Mouse (Mus musculus) limb, embryonic 12.5 days (tissue): ENCODE data around the gene Mrps6. TPM values are rescaled to one million over a fixed set of nuclear protein-coding genes. Genes with fewer than 3 reads are reported as not detected.
A peak's percentile ranks its signal among the peaks of the same experiment; 100 is the strongest.

Source experiments
- ATAC-seq: fragments of 200-750 bp; cut with Nextera tagmentation; 2 replicates; pipeline ENCODE4 v1.8.0; 2017; ENCODE audit warnings: low read depth, moderate TSS enrichment; ENCODE audit not compliant: insufficient number of reproducible peaks, insufficient read depth, low FRiP score, low TSS enrichment
- H3K27ac ChIP-seq: fragments of 300-500 bp; sonication (generic); 2 replicates; pipeline ENCODE4 v1.5.1; 2016; ENCODE audit warnings: mild to moderate bottlenecking, moderate library complexity
- H3K27me3 ChIP-seq: fragments of 300-500 bp; sonication (generic); 2 replicates; pipeline ENCODE4 v1.6.1; 2016; ENCODE audit warnings: mild to moderate bottlenecking, moderate library complexity
- H3K36me3 ChIP-seq: fragments of 300-500 bp; sonication (generic); 2 replicates; pipeline ENCODE4 v1.6.1; 2016; ENCODE audit warnings: mild to moderate bottlenecking, moderate library complexity
- H3K4me1 ChIP-seq: fragments of 300-500 bp; sonication (generic); replicated peaks from 2 replicates; pipeline ENCODE4 v1.6.1; 2016
- H3K4me2 ChIP-seq: fragments of 300-500 bp; sonication (generic); 2 replicates; pipeline ENCODE4 v1.6.1; 2016; ENCODE audit warnings: mild to moderate bottlenecking, moderate library complexity
- H3K4me3 ChIP-seq: fragments of 300-500 bp; sonication (generic); replicated peaks from 2 replicates; pipeline ENCODE4 v1.5.1; 2016; ENCODE audit warnings: mild to moderate bottlenecking
- H3K9ac ChIP-seq: fragments of 300-500 bp; sonication (generic); replicated peaks from 2 replicates; pipeline ENCODE4 v1.6.1; 2016; ENCODE audit warnings: mild to moderate bottlenecking, moderate library complexity
- H3K9me3 ChIP-seq: fragments of 300-500 bp; sonication (generic); 2 replicates; pipeline ENCODE4 v1.6.1; 2016; ENCODE audit warnings: mild to moderate bottlenecking, moderate library complexity
- WGBS: fragments of 180-500 bp; shearing (Covaris S2); methylation state at CpG from one replicate; pipeline ENCODE4 v1.1.7; 2016; 5-methylcytosine and 5-hydroxymethylcytosine counted together
- polyA plus RNA-seq: library from polyadenylated mRNA; unstranded; fragments of >200 nt; fragmentation: Nextera tagmentation; extraction: Ambion mirVana; gene quantifications from 2 replicates; pipeline ENCODE4 v1.2.1, GENCODE M21; 2016

The Mrps6 gene
- polyA plus RNA-seq, 1 experiment from 2014 or later: 98.7 TPM

DNA sequence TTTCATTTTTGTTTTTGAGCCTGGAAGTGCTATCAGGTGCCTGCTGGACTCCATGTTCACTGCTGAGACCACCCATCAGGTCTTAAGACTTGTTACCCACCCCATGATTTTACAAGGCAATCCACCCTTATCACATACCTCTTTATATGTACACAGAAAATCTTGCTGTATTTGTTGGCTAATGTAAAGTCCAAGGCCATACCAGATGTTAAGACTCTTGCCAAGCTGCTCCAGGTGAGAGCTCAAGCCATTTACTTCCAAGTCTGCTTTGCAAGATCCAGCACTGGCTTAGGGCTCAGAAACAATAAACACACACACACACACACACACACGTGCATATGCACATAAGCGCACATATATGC is 90.3 kb downstream of the Mrps6 start:
- no peak for ATAC-seq
- no peak overlapping the region for H3K4me3 ChIP-seq
- H3K9ac ChIP-seq: no peak overlapping the region
- peaks cover 11% of the 10 kb centered on the region; the same call in 1 of the 2 replicates for H3K4me1 ChIP-seq
- no peaks in the 10 kb centered on the region for H3K36me3 ChIP-seq
- H3K9me3 ChIP-seq: no peaks in the 10 kb centered on the region
- H3K27ac ChIP-seq: no peak overlapping the region
- 85% methylated on average over 2 of the region's 2 CpGs for WGBS
- H3K27me3 ChIP-seq: no peaks in the 10 kb centered on the region
- no peak overlapping the region for H3K4me2 ChIP-seq

DNA sequence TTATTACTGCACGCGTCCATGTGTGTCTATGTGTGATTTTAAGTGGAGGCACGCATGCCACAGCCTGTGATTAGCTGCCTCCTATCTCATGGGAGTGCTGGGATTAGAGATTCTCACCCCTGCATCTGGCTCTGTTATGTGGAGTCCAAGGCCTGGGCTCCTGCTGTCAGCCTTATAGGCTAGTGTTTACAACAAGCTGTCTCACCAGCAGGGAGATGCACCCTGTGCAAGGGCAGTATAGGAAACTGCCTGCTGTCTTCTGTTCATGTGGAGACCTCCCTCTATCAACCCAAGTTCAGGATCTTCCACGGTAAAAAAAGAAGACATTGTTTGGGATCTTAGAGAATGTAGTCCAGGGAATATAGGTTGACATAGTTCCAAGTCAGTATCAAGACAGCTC is 92.9 kb downstream of the Mrps6 start:
- no peak for ATAC-seq
- H3K36me3 ChIP-seq: no peaks in the 10 kb centered on the region
- no peak overlapping the region for H3K4me3 ChIP-seq
- peaks cover 17% of the 10 kb centered on the region; the same call in 1 of the 2 replicates for H3K4me1 ChIP-seq
- 68% methylated on average over 4 of the region's 4 CpGs for WGBS
- H3K27me3 ChIP-seq: no peaks in the 10 kb centered on the region
- no peak overlapping the region for H3K27ac ChIP-seq
- H3K4me2 ChIP-seq: no peak overlapping the region
- no peak overlapping the region for H3K9ac ChIP-seq
- H3K9me3 ChIP-seq: no peaks in the 10 kb centered on the region

DNA sequence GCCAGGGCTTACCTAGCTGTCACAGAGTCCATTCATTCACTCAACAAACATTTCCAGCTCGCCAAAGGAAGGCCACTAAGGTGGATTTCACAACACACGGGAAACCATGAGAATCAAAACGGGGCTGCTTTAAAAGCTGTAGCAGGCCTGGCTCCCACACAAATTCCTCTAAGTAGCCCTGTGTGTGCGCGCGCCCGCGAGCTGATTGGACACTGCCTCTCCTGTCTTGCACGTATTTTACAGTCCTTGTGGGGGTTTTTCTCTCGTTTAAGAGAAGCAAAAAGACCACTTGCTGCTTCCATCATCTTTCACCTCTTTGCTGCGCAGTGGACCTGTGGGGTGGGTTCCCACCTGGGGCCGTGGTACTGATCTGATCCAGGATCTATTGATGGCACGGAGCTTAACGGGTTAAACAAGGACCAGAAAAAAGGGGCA is 100.0 kb downstream of the Mrps6 start:
- Histone ChIP-seq H3K36me3 (no peaks in the 10 kb centered on the region), H3K9ac (peak overlapping the region; percentile 57), H3K27me3 (peaks cover 5% of the 10 kb centered on the region; the same call in 1 of the 2 replicates), H3K4me2 (peak overlapping the region; percentile 86), H3K4me1 (peaks cover 26% of the 10 kb centered on the region), H3K4me3 (peak overlapping the region; percentile 49), H3K27ac (peak overlapping the region; percentile 79), H3K9me3 (no peaks in the 10 kb centered on the region)
- peak; percentile 70 for ATAC-seq
- 3% methylated on average over 14 of the region's 14 CpGs for WGBS

DNA sequence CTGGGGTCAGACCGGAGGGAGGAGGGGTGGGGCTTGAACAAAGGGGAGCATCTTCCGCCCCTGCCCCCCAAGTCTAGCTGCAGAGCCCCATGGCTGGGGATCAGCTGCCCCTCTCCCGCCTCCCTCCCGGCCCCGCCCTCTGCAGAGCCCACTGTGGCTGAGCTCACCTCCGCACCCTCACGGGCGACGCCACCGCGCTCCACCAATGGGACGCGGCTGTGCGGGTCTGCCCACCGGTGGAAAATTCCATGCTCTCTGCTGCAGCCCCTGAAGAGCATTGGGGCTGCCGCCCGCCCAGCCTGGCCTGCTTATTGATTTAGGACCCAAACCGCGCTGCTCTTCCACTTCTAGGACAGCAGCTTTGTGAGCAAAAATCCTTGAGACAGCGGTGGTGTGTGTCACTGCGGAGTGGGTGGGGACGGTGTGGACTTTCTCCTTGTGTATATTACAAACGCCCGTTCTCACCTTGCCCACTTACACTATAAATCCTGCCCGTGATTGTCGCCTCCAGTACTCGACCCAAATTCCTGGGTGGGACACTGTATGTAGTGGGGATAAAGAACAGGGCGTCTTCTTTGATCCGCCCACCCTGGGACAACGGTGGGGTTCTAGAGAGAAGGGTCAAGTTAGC is 100.5 kb downstream of the Mrps6 start:
- H3K27me3 ChIP-seq: peaks cover 5% of the 10 kb centered on the region; the same call in 1 of the 2 replicates
- ATAC-seq: peak; percentile 93
- peaks cover 22% of the 10 kb centered on the region for H3K4me1 ChIP-seq
- H3K9me3 ChIP-seq: no peaks in the 10 kb centered on the region
- peak overlapping the region; percentile 79 for H3K27ac ChIP-seq
- peak overlapping the region; percentile 57 for H3K9ac ChIP-seq
- H3K4me3 ChIP-seq: peak overlapping the region; percentile 49
- 3% methylated on average over 30 of the region's 30 CpGs for WGBS
- H3K36me3 ChIP-seq: no peaks in the 10 kb centered on the region
- H3K4me2 ChIP-seq: peak overlapping the region; percentile 86

DNA sequence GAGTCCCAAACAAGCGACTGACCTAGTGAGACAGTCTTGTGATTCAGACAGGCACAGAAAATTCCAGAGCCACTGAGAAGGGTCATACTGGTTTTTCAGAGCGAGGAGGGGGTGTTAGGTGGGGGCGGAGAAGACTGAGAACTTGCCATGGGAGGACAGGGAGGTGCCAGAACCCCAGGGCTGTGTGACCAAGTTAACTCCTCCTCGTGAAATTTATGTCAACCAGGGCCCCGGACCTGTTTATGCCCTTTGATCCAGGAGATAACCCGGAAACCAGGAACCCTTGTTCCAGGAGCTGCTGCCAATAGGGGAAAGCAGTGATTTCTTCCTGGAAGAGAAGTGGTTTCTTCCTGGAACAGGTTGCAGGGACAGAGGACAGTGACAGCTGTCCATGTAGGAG is 101.0 kb downstream of the Mrps6 start:
- H3K4me3 ChIP-seq: peak overlapping the region; percentile 49
- H3K27ac ChIP-seq: peak overlapping the region; percentile 79
- no peak for ATAC-seq
- H3K36me3 ChIP-seq: no peaks in the 10 kb centered on the region
- peaks cover 5% of the 10 kb centered on the region; the same call in 1 of the 2 replicates for H3K27me3 ChIP-seq
- H3K9ac ChIP-seq: peak overlapping the region; percentile 57
- H3K4me2 ChIP-seq: peak overlapping the region; percentile 86
- no peaks in the 10 kb centered on the region for H3K9me3 ChIP-seq
- WGBS: 14% methylated on average over 6 of the region's 6 CpGs
- H3K4me1 ChIP-seq: peaks cover 22% of the 10 kb centered on the region

Other genes with a start within 250 kb of the Mrps6 start
- 0.28 TPM in 1 of 2 replicates, not detected in the other for gene Gm49711, start within 50 bp of the Mrps6 start, polyA plus RNA-seq
- gene Slc5a3, start 52 bp downstream of the Mrps6 start, polyA plus RNA-seq: 10.0 and 10.2 TPM in 2 replicates
- gene Kcne2, start 234.1 kb downstream of the Mrps6 start, polyA plus RNA-seq: 0.17 and 0.20 TPM in 2 replicates
- 152 and 160 TPM in 2 replicates for gene Smim11, start 243.0 kb downstream of the Mrps6 start, polyA plus RNA-seq